Mouse (Mus musculus) heart, postnatal 36 days (tissue): ENCODE data around the gene Ccdc92b. TPM values are rescaled to one million over a fixed set of nuclear protein-coding genes. Genes with fewer than 3 reads are reported as not detected.

Experiments used
- DNase-seq, 2 experiments: peaks; one replicate each; pipeline ENCODE4 v3.0.0; 2021 to 2022
- intact Hi-C: fragments of 180-260 bp; cut with DNase I; formaldehyde crosslinking; loops from one replicate; pipeline ENCODE4 v1.15.1; 2025
- total RNA-seq, 2 experiments: library from RNA; stranded (reverse); gene quantifications; 2 replicates each; pipeline ENCODE4 v1.2.3; 2021

Gene Ccdc92b
- total RNA-seq, 2 experiments from 2014 or later, result 0.33 to 0.36 TPM

GRCm38 (mm10) chr11:74673561-74673960 is 54.2 kb downstream of the Ccdc92b start:
- intact Hi-C loops, result no loop called here
- DNase-seq, result no peak

- no peak for DNase-seq
- intact Hi-C loops, result no loop called here
Measured at GRCm38 (mm10) chr11:74674713-74675112, 55.3 kb downstream of the Ccdc92b start.

DNA sequence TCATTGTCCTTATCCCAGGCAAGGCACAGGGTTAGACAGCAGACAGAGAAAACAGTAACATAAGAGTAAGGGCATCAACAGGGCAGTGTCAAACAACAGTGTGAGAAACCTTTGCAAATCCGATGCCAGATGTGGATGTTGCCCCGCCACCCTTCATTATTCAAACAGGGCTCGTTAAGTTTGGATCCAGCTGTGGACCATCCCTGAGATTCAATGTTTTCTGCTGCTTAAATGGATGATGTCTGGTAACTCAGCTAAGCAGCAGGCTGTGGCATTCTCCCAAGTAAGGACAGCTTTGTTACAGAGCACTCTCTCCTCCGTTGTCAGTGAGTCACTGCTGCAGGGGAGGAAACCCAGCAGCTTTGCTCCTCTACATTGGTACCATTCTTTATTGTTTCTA is 55.8 kb downstream of the Ccdc92b start:
- intact Hi-C loops, result no loop called here
- DNase-seq, result no peak

Other genes starting within 250 kb of the Ccdc92b start
- gene Rap1gap2, start 8.7 kb upstream of the Ccdc92b start, total RNA-seq, result 10 to 100 TPM; 74.1 to 86.6 TPM
- 100 to 1,000 TPM; 221 to 229 TPM for gene Cluh, start 29.9 kb downstream of the Ccdc92b start, total RNA-seq
- gene Pafah1b1, start 105.1 kb downstream of the Ccdc92b start, total RNA-seq, result 100 to 1,000 TPM; 201 to 204 TPM
- 10 to 100 TPM; 13.0 to 13.8 TPM for gene Mettl16, start 151.2 kb downstream of the Ccdc92b start, total RNA-seq
- gene Mnt, start 211.3 kb downstream of the Ccdc92b start, total RNA-seq, result 10 to 100 TPM; 11.4 to 11.9 TPM